Mouse (Mus musculus): ENCODE data around the gene Syne2. TPM values are rescaled to one million over a fixed set of nuclear protein-coding genes. Genes with fewer than 3 reads are reported as not detected.
"Not testable (repeated sequence)": the region's sequence is repeated elsewhere in the genome, so short reads cannot be mapped to it uniquely, and the experiment has no call there.

Syne2 gene
- polyA plus RNA-seq, 1 experiment from 2014 or later, result 64.1 TPM

GRCm38 (mm10) chr12:76132591-76132990, 314.7 kb downstream of the Syne2 start:
- Histone ChIP-seq H3K9me3 (replicated peaks; ENCODE audit: control insufficient read depth, low read length) (no peaks in the 10 kb centered on the region), H3K4me1 (ENCODE audit: control insufficient read depth, insufficient read depth, low read length) (no peaks in the 10 kb centered on the region), H3K4me3 (ENCODE audit: low read depth, low read length) (no peak overlapping the region), H3K36me3 (ENCODE audit: control insufficient read depth, insufficient read depth, low read length) (no peaks in the 10 kb centered on the region), H3K27me3 (ENCODE audit: control insufficient read depth, insufficient read depth, low read length) (no peaks in the 10 kb centered on the region), H3K4me2 (no peak overlapping the region), H3K27ac (ENCODE audit: low read depth, low read length) (no peak overlapping the region), H3K9ac (ENCODE audit: low read depth, low read length) (no peak overlapping the region)
- WGBS (ENCODE audit: insufficient replicate concordance), result 60% methylated on average over 4 of the region's 4 CpGs
- no peak for ATAC-seq (replicated peaks; ENCODE audit: insufficient number of reproducible peaks, low FRiP score, low TSS enrichment)

GRCm38 (mm10) chr12:76133081-76133480, 315.1 kb downstream of the Syne2 start:
- WGBS (ENCODE audit: insufficient replicate concordance), result 80% methylated on average over 9 of the region's 9 CpGs

DNA sequence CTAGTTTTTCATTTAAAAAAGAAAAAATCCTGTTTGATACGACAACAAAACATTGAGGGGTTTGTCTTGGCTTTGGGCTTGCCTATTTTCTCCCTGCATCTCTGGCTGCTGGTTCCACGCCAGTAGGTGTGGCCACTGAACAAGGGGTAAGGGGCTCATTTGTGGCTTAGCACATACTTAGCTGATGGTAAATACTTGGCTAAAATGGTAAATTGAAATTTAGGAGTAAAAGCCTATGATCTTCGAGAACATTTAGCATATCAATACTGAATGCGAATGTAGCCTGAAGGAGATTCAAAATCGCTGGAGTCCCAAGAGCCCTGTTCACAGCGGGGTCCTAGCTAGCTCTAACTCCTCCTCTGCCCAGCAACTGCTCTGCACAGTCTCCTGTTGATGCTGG, 318.8 kb downstream of the Syne2 start:
- no peak for ATAC-seq (replicated peaks; ENCODE audit: insufficient number of reproducible peaks, low FRiP score, low TSS enrichment)
- Histone ChIP-seq H3K36me3 (ENCODE audit: control insufficient read depth, insufficient read depth, low read length) (no peaks in the 10 kb centered on the region), H3K4me1 (ENCODE audit: control insufficient read depth, insufficient read depth, low read length) (no peaks in the 10 kb centered on the region), H3K9ac (ENCODE audit: low read depth, low read length) (no peak overlapping the region), H3K27ac (ENCODE audit: low read depth, low read length) (no peak overlapping the region), H3K27me3 (ENCODE audit: control insufficient read depth, insufficient read depth, low read length) (no peaks in the 10 kb centered on the region), H3K4me2 (no peak overlapping the region), H3K9me3 (replicated peaks; ENCODE audit: control insufficient read depth, low read length) (no peaks in the 10 kb centered on the region), H3K4me3 (ENCODE audit: low read depth, low read length) (no peak overlapping the region)
- 55% methylated on average over 6 of the region's 6 CpGs for WGBS (ENCODE audit: insufficient replicate concordance)

More at GRCm38 (mm10) chr12:76133081-76133480, 315.1 kb downstream of the Syne2 start:
- not testable (repeated sequence) for H3K36me3 ChIP-seq (ENCODE audit: control insufficient read depth, insufficient read depth, low read length); H3K4me3 ChIP-seq (ENCODE audit: low read depth, low read length); H3K27me3 ChIP-seq (ENCODE audit: control insufficient read depth, insufficient read depth, low read length); H3K9ac ChIP-seq (ENCODE audit: low read depth, low read length); H3K9me3 ChIP-seq (replicated peaks; ENCODE audit: control insufficient read depth, low read length); ATAC-seq (replicated peaks; ENCODE audit: insufficient number of reproducible peaks, low FRiP score, low TSS enrichment); H3K4me2 ChIP-seq; H3K4me1 ChIP-seq (ENCODE audit: control insufficient read depth, insufficient read depth, low read length); H3K27ac ChIP-seq (ENCODE audit: low read depth, low read length)

DNA sequence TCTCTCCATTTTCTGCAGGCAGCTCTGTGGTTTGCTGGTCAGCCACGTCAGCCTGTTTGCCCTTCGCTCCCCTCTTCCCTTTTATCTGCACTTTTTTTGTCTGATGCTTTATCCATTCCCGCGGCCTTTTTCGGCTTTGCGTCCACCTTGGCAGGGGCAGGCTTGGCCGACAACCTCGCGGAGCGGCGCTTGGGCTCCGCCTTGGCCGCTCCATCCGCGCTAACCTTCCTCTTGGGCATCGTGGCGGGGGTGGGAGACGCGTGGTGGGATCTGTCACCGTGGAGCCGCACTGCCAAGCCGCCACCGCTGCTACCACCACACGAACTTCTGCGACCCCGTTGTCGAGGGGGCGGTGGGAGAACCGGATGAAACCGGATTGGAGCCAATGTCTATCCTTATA, 334.5 kb downstream of the Syne2 start:
- H3K4me3 ChIP-seq (ENCODE audit: low read depth, low read length), result peak overlapping the region; percentile 37
- H3K27ac ChIP-seq (ENCODE audit: low read depth, low read length); H3K9me3 ChIP-seq (replicated peaks; ENCODE audit: control insufficient read depth, low read length); H3K4me1 ChIP-seq (ENCODE audit: control insufficient read depth, insufficient read depth, low read length); H3K27me3 ChIP-seq (ENCODE audit: control insufficient read depth, insufficient read depth, low read length); ATAC-seq (replicated peaks; ENCODE audit: insufficient number of reproducible peaks, low FRiP score, low TSS enrichment); H3K36me3 ChIP-seq (ENCODE audit: control insufficient read depth, insufficient read depth, low read length): not testable (repeated sequence)
- H3K4me2 ChIP-seq, result peak overlapping the region; percentile 71
- WGBS (ENCODE audit: insufficient replicate concordance), result 10% methylated on average over 30 of the region's 30 CpGs
- peak overlapping the region; percentile 62; the same call in 1 of the 2 replicates for H3K9ac ChIP-seq (ENCODE audit: low read depth, low read length)

Small RNA genes lying within 50 kb of the gene (microRNA-seq; reads per million reads assigned to microRNA genes)
- gene Mir5101 (ENCODE audit: borderline number of aligned reads), result 2.6 reads per million, percentile 29 among the genes with 10 or more reads in this experiment

Other genes starting within 250 kb of the Syne2 start
- gene Ppp2r5e, start 221.9 kb upstream of the Syne2 start, polyA plus RNA-seq (2014; fragmentation: Nextera tagmentation; extraction: Ambion mirVana), result 11.9 and 12.6 TPM in 2 replicates
- 9.6 and 9.9 TPM in 2 replicates for gene Wdr89, start 148.6 kb upstream of the Syne2 start, polyA plus RNA-seq (2014; fragmentation: Nextera tagmentation; extraction: Ambion mirVana)
- gene Sgpp1, start 82.4 kb upstream of the Syne2 start, polyA plus RNA-seq (2014; fragmentation: Nextera tagmentation; extraction: Ambion mirVana), result 17.1 and 19.9 TPM in 2 replicates